Mouse (Mus musculus) kidney, adult 11 months (tissue): ENCODE results near the gene Gabrb1.

ENCODE experiments used
- DNase-seq: peaks from one replicate; pipeline ENCODE4 v3.0.0; 2022

Gene Gabrb1

GRCm38 (mm10) chr5:72164386-72164785, 506.5 kb downstream of the Gabrb1 start:
- DNase-seq: no peak

- peak; percentile 95 for DNase-seq
Observed at GRCm38 (mm10) chr5:72167594-72168284, 509.8 kb downstream of the Gabrb1 start, which contains the start of gene Commd8. TSS of gene Commd8 (minus strand) at chr5:72168189.

GRCm38 (mm10) chr5:72168285-72168621, 510.3 kb downstream of the Gabrb1 start:
- DNase-seq: no peak

- DNase-seq: no peak
Observed at GRCm38 (mm10) chr5:72170067-72170466, 512.2 kb downstream of the Gabrb1 start.

GRCm38 (mm10) chr5:72172675-72173074, 514.8 kb downstream of the Gabrb1 start:
- peak; percentile 4 for DNase-seq

GRCm38 (mm10) chr5:72173521-72173920, 515.6 kb downstream of the Gabrb1 start:
- no peak for DNase-seq

- DNase-seq: no peak
Observed at GRCm38 (mm10) chr5:72175050-72175449, 517.1 kb downstream of the Gabrb1 start.

GRCm38 (mm10) chr5:72175530-72175929, 517.6 kb downstream of the Gabrb1 start:
- no peak for DNase-seq

- no peak for DNase-seq
Observed at GRCm38 (mm10) chr5:72181194-72181593, 523.3 kb downstream of the Gabrb1 start.

- DNase-seq: no peak
Observed at GRCm38 (mm10) chr5:72182804-72183203, 524.9 kb downstream of the Gabrb1 start.

GRCm38 (mm10) chr5:72183929-72184328, 526.0 kb downstream of the Gabrb1 start:
- no peak for DNase-seq

GRCm38 (mm10) chr5:72184437-72185100, 526.7 kb downstream of the Gabrb1 start:
- DNase-seq: no peak

GRCm38 (mm10) chr5:72191154-72191553, 533.2 kb downstream of the Gabrb1 start:
- DNase-seq: no peak

GRCm38 (mm10) chr5:72191932-72192331, 534.0 kb downstream of the Gabrb1 start:
- no peak for DNase-seq

- DNase-seq: no peak
Observed at GRCm38 (mm10) chr5:72195442-72195841, 537.5 kb downstream of the Gabrb1 start.
